Mouse (Mus musculus): ENCODE data around the gene Cog3. TPM values are rescaled to one million over a fixed set of nuclear protein-coding genes. Genes with fewer than 3 reads are reported as not detected.

The Cog3 gene
- polyA plus RNA-seq, 1 experiment from 2014 or later = 22.5 TPM

- no peak for DNase-seq (ENCODE audit: low spot score)
- no peak for ATAC-seq (replicated peaks; ENCODE audit: low FRiP score, low TSS enrichment, low read depth)
- Histone ChIP-seq H3K9me3 (ENCODE audit: control insufficient read depth, low read length) (no peaks in the 10 kb centered on the region), H3K4me2 (ENCODE audit: low read length) (no peak overlapping the region), H3K27ac (ENCODE audit: low read depth) (no peak overlapping the region), H3K36me3 (ENCODE audit: control insufficient read depth, insufficient read depth, low read length) (peaks cover 81% of the 10 kb centered on the region), H3K4me3 (ENCODE audit: low read depth, low read length) (no peak overlapping the region), H3K9ac (ENCODE audit: low read length) (no peak overlapping the region), H3K27me3 (replicated peaks; ENCODE audit: control insufficient read depth, insufficient read depth, low read length) (no peaks in the 10 kb centered on the region), H3K4me1 (replicated peaks; ENCODE audit: control insufficient read depth, insufficient read depth, low read length) (no peaks in the 10 kb centered on the region)
- WGBS = 80% methylated on average over 4 of the region's 4 CpGs
Observed at GRCm38 (mm10) chr14:75727046-75727445, 27.3 kb downstream of the Cog3 start.

DNA sequence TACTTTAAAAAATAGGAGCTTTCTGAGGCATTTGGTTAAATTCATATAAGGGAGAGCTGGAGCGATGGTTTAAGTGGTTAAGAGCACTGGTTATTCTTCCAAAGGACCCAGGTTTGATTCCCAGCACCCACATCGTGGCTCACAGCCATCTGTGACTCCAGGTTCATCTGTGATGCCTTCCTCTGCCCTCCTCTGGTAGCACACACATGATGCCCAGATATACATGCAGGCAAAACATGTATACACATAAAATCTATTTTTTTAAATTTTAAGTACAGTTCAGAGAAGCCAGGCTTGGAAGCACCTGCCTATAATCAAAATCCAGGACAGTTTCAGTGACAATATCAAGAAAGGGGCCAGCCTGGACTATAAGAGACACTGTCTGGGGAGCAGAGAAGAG lies 31.5 kb downstream of the Cog3 start:
- DNase-seq (ENCODE audit: low spot score) (no peak), ATAC-seq (replicated peaks; ENCODE audit: low FRiP score, low TSS enrichment, low read depth) (no peak)
- H3K4me2 ChIP-seq (ENCODE audit: low read length) = no peak overlapping the region
- no peaks in the 10 kb centered on the region for H3K27me3 ChIP-seq (replicated peaks; ENCODE audit: control insufficient read depth, insufficient read depth, low read length)
- H3K27ac ChIP-seq (ENCODE audit: low read depth) = no peak overlapping the region
- no peak overlapping the region for H3K4me3 ChIP-seq (ENCODE audit: low read depth, low read length)
- 94% methylated on average over 2 of the region's 2 CpGs for WGBS
- H3K4me1 ChIP-seq (replicated peaks; ENCODE audit: control insufficient read depth, insufficient read depth, low read length) = no peaks in the 10 kb centered on the region
- H3K9ac ChIP-seq (ENCODE audit: low read length) = no peak overlapping the region
- H3K9me3 ChIP-seq (ENCODE audit: control insufficient read depth, low read length) = no peaks in the 10 kb centered on the region
- H3K36me3 ChIP-seq (ENCODE audit: control insufficient read depth, insufficient read depth, low read length) = peaks cover 83% of the 10 kb centered on the region

GRCm38 (mm10) chr14:75721977-75722563 lies 32.2 kb downstream of the Cog3 start:
- 59% methylated on average over 12 of the region's 12 CpGs for WGBS
- ATAC-seq (replicated peaks; ENCODE audit: low FRiP score, low TSS enrichment, low read depth) = no peak

DNA sequence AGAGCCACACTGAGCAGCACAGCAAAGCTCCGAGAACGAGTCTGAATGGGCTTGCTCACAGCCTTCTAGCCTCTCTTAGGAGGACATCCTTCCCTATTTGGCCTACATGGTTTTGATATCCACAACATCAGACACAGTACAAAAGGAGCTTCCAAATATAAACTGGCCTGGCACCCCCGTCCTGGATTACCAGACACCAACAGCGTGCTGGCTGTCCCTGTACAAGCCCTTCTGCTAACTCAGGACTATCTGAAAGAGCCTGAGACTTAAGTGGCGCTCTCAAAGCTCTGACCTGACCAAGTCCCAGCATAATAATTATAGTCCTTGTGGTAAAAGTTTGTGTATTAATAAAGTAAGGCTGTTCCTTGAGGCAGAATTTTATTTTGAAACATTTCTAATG lies 34.2 kb downstream of the Cog3 start:
- no peak overlapping the region for H3K4me3 ChIP-seq (ENCODE audit: low read depth, low read length)
- no peak overlapping the region for H3K4me2 ChIP-seq (ENCODE audit: low read length)
- H3K27ac ChIP-seq (ENCODE audit: low read depth) = no peak overlapping the region
- ATAC-seq (replicated peaks; ENCODE audit: low FRiP score, low TSS enrichment, low read depth) = no peak
- H3K27me3 ChIP-seq (replicated peaks; ENCODE audit: control insufficient read depth, insufficient read depth, low read length) = no peaks in the 10 kb centered on the region
- 92% methylated on average over 5 of the region's 5 CpGs for WGBS
- H3K9me3 ChIP-seq (ENCODE audit: control insufficient read depth, low read length) = no peaks in the 10 kb centered on the region
- peaks cover 87% of the 10 kb centered on the region for H3K36me3 ChIP-seq (ENCODE audit: control insufficient read depth, insufficient read depth, low read length)
- no peak overlapping the region for H3K9ac ChIP-seq (ENCODE audit: low read length)
- no peaks in the 10 kb centered on the region for H3K4me1 ChIP-seq (replicated peaks; ENCODE audit: control insufficient read depth, insufficient read depth, low read length)
- DNase-seq (ENCODE audit: low spot score) = no peak

More at GRCm38 (mm10) chr14:75721977-75722563, 32.2 kb downstream of the Cog3 start:
- H3K36me3 ChIP-seq (ENCODE audit: control insufficient read depth, insufficient read depth, low read length) = peaks cover 83% of the 10 kb centered on the region
- H3K4me2 ChIP-seq (ENCODE audit: low read length) = no peak overlapping the region
- no peaks in the 10 kb centered on the region for H3K27me3 ChIP-seq (replicated peaks; ENCODE audit: control insufficient read depth, insufficient read depth, low read length)
- no peak overlapping the region for H3K4me3 ChIP-seq (ENCODE audit: low read depth, low read length)
- no peak overlapping the region for H3K27ac ChIP-seq (ENCODE audit: low read depth)
- no peaks in the 10 kb centered on the region for H3K4me1 ChIP-seq (replicated peaks; ENCODE audit: control insufficient read depth, insufficient read depth, low read length)
- H3K9me3 ChIP-seq (ENCODE audit: control insufficient read depth, low read length) = no peaks in the 10 kb centered on the region
- DNase-seq (ENCODE audit: low spot score) = no peak
- H3K9ac ChIP-seq (ENCODE audit: low read length) = no peak overlapping the region

DNA sequence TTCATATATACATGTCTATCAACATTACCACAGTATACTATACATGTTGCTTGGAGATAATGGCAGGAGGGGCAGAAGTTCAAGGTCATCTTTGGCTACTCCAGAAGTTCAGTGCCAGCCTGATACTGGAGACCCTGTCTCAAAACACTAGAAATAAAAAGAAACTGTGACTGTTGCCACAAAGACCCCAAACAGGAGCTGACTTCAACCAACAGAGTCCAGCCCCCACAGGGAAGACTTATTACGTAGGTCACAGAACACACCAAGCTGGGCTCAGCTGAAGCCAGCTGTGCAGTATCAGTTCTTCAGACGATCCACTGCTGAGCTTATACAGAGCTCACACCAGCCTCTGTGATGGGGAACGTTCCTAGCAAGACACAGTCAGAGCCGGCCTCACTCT lies 37.9 kb downstream of the Cog3 start:
- no peaks in the 10 kb centered on the region for H3K4me1 ChIP-seq (replicated peaks; ENCODE audit: control insufficient read depth, insufficient read depth, low read length)
- H3K36me3 ChIP-seq (ENCODE audit: control insufficient read depth, insufficient read depth, low read length) = peaks cover 94% of the 10 kb centered on the region
- DNase-seq (ENCODE audit: low spot score) = no peak
- H3K4me2 ChIP-seq (ENCODE audit: low read length) = no peak overlapping the region
- 84% methylated on average over 4 of the region's 4 CpGs for WGBS
- H3K27ac ChIP-seq (ENCODE audit: low read depth) = no peak overlapping the region
- H3K4me3 ChIP-seq (ENCODE audit: low read depth, low read length) = no peak overlapping the region
- H3K27me3 ChIP-seq (replicated peaks; ENCODE audit: control insufficient read depth, insufficient read depth, low read length) = no peaks in the 10 kb centered on the region
- H3K9me3 ChIP-seq (ENCODE audit: control insufficient read depth, low read length) = no peaks in the 10 kb centered on the region
- H3K9ac ChIP-seq (ENCODE audit: low read length) = no peak overlapping the region
- ATAC-seq (replicated peaks; ENCODE audit: low FRiP score, low TSS enrichment, low read depth) = no peak

- no peak overlapping the region for H3K4me3 ChIP-seq (ENCODE audit: low read depth, low read length)
- WGBS = 73% methylated on average over 4 of the region's 4 CpGs
- no peak for ATAC-seq (replicated peaks; ENCODE audit: low FRiP score, low TSS enrichment, low read depth)
- no peak overlapping the region for H3K4me2 ChIP-seq (ENCODE audit: low read length)
- H3K9me3 ChIP-seq (ENCODE audit: control insufficient read depth, low read length) = no peaks in the 10 kb centered on the region
- H3K9ac ChIP-seq (ENCODE audit: low read length) = no peak overlapping the region
- no peak overlapping the region for H3K27ac ChIP-seq (ENCODE audit: low read depth)
- H3K27me3 ChIP-seq (replicated peaks; ENCODE audit: control insufficient read depth, insufficient read depth, low read length) = no peaks in the 10 kb centered on the region
- peaks cover 89% of the 10 kb centered on the region for H3K36me3 ChIP-seq (ENCODE audit: control insufficient read depth, insufficient read depth, low read length)
- H3K4me1 ChIP-seq (replicated peaks; ENCODE audit: control insufficient read depth, insufficient read depth, low read length) = no peaks in the 10 kb centered on the region
- no peak for DNase-seq (ENCODE audit: low spot score)
Observed at GRCm38 (mm10) chr14:75713661-75714060, 40.7 kb downstream of the Cog3 start.

- DNase-seq (ENCODE audit: low spot score) (no peak), ATAC-seq (replicated peaks; ENCODE audit: low FRiP score, low TSS enrichment, low read depth) (no peak)
- H3K4me2 ChIP-seq (ENCODE audit: low read length) = no peak overlapping the region
- 78% methylated on average over 5 of the region's 5 CpGs for WGBS
- peaks cover 89% of the 10 kb centered on the region for H3K36me3 ChIP-seq (ENCODE audit: control insufficient read depth, insufficient read depth, low read length)
- no peak overlapping the region for H3K9ac ChIP-seq (ENCODE audit: low read length)
- no peaks in the 10 kb centered on the region for H3K4me1 ChIP-seq (replicated peaks; ENCODE audit: control insufficient read depth, insufficient read depth, low read length)
- no peaks in the 10 kb centered on the region for H3K27me3 ChIP-seq (replicated peaks; ENCODE audit: control insufficient read depth, insufficient read depth, low read length)
- H3K9me3 ChIP-seq (ENCODE audit: control insufficient read depth, low read length) = no peaks in the 10 kb centered on the region
- H3K27ac ChIP-seq (ENCODE audit: low read depth) = no peak overlapping the region
- H3K4me3 ChIP-seq (ENCODE audit: low read depth, low read length) = no peak overlapping the region
Observed at GRCm38 (mm10) chr14:75712687-75713086, 41.6 kb downstream of the Cog3 start.

DNA sequence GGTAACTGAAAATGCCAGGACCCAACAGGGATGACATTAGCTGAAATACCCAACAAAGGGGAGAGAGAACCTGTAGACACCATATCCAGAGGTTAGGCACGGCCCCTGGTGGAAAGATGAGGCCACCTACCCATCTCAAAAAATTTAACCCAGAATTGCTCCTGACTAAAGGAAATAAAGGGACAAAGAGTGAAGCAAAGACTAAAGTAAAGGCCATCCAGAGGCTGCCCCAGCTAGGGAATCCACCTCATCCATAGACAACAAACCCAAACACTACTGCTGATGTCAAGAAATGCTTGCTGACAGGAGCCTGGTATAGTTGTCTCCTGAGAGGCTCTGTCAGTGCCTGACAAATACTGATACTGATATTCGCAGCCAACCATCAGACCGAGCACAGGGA lies 42.6 kb downstream of the Cog3 start:
- Histone ChIP-seq H3K9ac (ENCODE audit: low read length) (no peak overlapping the region), H3K4me3 (ENCODE audit: low read depth, low read length) (no peak overlapping the region), H3K27ac (ENCODE audit: low read depth) (no peak overlapping the region), H3K4me2 (ENCODE audit: low read length) (no peak overlapping the region), H3K27me3 (replicated peaks; ENCODE audit: control insufficient read depth, insufficient read depth, low read length) (no peaks in the 10 kb centered on the region), H3K4me1 (replicated peaks; ENCODE audit: control insufficient read depth, insufficient read depth, low read length) (no peaks in the 10 kb centered on the region), H3K9me3 (ENCODE audit: control insufficient read depth, low read length) (no peaks in the 10 kb centered on the region), H3K36me3 (ENCODE audit: control insufficient read depth, insufficient read depth, low read length) (peaks cover 89% of the 10 kb centered on the region)
- DNase-seq (ENCODE audit: low spot score) (no peak), ATAC-seq (replicated peaks; ENCODE audit: low FRiP score, low TSS enrichment, low read depth) (no peak)
- 100% methylated on average over 3 of the region's 3 CpGs for WGBS

- Histone ChIP-seq H3K9ac (ENCODE audit: low read length) (no peak overlapping the region), H3K27me3 (replicated peaks; ENCODE audit: control insufficient read depth, insufficient read depth, low read length) (no peaks in the 10 kb centered on the region), H3K27ac (ENCODE audit: low read depth) (no peak overlapping the region), H3K4me3 (ENCODE audit: low read depth, low read length) (no peak overlapping the region), H3K4me2 (ENCODE audit: low read length) (no peak overlapping the region), H3K4me1 (replicated peaks; ENCODE audit: control insufficient read depth, insufficient read depth, low read length) (no peaks in the 10 kb centered on the region), H3K36me3 (ENCODE audit: control insufficient read depth, insufficient read depth, low read length) (peaks cover 82% of the 10 kb centered on the region), H3K9me3 (ENCODE audit: control insufficient read depth, low read length) (no peaks in the 10 kb centered on the region)
- no peak for ATAC-seq (replicated peaks; ENCODE audit: low FRiP score, low TSS enrichment, low read depth)
- DNase-seq (ENCODE audit: low spot score) = no peak
- WGBS = 82% methylated on average over 1 of the region's 1 CpGs
Observed at GRCm38 (mm10) chr14:75708986-75709385, 45.3 kb downstream of the Cog3 start.

All from intestine, embryonic 14.5 days (tissue).